Mouse (Mus musculus) gastrocnemius, postnatal 4 days (tissue): ENCODE results near the gene Wdr6. TPM values are rescaled to one million over a fixed set of nuclear protein-coding genes. Genes with fewer than 3 reads are reported as not detected.
A peak's percentile ranks its signal among the peaks of the same experiment; 100 is the strongest.
"Not testable (repeated sequence)": the region's sequence is repeated elsewhere in the genome, so short reads cannot be mapped to it uniquely, and the experiment has no call there.

Experiments
- DNase-seq, 2 experiments: peaks; one replicate each; pipeline ENCODE4 v3.0.0; 2021 to 2022; ENCODE audit warnings: low spot score in 2 of 2, mixed read lengths in 2 of 2
- long read RNA-seq, 2 experiments: library from polyadenylated mRNA; stranded (forward); transcript quantifications; one replicate each; pipeline ENCODE4 v2.0.0; 2021
- total RNA-seq, 2 experiments: library from RNA; stranded (reverse); gene quantifications; 2 replicates each; pipeline ENCODE4 v1.2.3; 2021

Gene Wdr6
- total RNA-seq: 10 to 100 TPM; 27.7 to 32.2 TPM
- long read RNA-seq, experiment 1, full-length matches to known transcripts: 21 of 35 reads
- long read RNA-seq, experiment 1, partial matches to known transcripts: 12 of 35 reads
- long read RNA-seq, experiment 1, other reads (novel, unspliced or antisense): 2 of 35 reads
- long read RNA-seq, experiment 2, full-length matches to known transcripts: 45 of 74 reads
- long read RNA-seq, experiment 2, partial matches to known transcripts: 28 of 74 reads
- long read RNA-seq, experiment 2, other reads (novel, unspliced or antisense): 1 of 74 reads

DNA sequence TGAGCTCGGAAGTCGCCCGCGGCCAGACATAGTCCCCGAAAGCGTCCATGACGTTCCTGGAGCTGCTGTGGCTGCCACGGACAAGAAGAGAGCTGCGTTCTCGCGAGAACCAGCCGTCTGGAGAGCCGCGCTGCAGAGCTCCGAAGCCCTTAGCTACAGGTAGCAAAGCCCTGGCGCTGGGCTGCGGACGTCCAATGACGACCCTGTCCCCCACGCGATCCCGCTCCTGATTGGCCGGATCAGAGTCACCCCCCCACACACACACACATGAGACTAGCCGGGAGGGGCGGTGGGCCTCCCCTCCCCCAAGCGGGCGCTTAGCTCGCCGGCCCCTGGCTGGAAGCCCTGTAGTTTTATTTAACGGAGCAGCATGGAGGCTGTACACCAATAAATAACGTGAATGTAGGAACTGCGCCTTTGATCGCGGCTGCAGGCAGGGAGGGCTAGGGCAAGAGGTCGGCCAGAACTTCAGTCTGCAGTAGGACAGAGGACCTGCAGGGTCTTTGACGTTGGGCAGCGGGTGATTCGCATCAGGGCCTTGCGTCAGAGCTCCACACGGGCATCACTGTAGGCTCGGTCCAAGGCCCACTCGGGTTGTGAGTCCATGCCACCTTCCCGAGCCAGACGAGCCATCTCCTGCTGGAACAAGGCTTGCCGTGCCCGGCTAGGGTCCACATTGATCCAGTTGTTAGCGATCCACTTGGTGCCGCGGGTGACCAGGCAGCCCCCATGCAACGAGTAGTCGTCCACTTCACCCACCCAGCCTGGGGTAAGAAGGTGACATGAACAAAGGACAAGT lies at the start of gene Wdr6:
TSS of gene Wdr6 (minus strand) at position 195 of the 799 bp plus-strand sequence.
- DNase-seq: peak; percentile 84 to 90

GRCm38 (mm10) chr9:108628141-108628540 lies 49.6 kb upstream of the Wdr6 start:
- DNase-seq: no peak

DNA sequence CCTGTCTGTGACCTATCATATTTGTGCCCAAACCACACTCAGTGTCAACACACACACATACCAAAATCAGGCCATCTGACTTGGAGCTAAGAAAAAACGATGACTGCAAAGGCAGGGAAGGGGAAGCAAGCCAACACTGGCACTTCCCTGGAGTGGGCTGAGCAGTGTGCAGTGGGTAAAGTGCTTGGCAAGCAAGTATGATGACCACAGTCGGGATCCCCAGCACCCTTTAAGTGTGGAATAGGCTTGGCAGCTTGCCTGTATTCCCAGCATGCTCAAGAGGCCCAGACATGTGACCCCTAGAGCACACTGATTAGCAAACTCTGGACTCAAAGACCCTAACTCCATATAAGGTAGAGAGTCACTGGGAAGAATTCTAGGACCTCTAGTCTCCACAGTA lies 48.0 kb upstream of the Wdr6 start:
- DNase-seq: peak in 1 of 2 experiments; percentile 12

DNA sequence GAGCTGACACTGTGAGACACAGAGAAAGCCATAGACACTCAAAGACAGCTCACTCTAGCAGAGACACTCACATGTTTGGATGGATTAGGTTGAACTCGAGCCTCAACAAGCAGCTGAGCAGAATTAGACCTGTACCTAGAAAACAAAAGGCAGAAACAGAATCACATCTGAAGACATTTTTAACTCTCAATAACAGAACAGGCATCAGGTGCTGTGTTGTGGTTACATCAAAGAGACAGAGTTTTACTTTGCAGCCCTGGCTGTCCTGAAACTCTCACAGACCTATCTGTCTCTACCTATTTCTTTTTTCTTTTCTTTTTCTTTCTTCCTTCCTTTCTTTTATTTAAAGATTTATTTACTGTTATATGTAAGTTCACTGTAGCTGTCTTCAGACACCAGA lies 38.8 kb upstream of the Wdr6 start:
- DNase-seq: no peak

- no peak for DNase-seq
Observed at GRCm38 (mm10) chr9:108611488-108611887, 32.9 kb upstream of the Wdr6 start.

DNA sequence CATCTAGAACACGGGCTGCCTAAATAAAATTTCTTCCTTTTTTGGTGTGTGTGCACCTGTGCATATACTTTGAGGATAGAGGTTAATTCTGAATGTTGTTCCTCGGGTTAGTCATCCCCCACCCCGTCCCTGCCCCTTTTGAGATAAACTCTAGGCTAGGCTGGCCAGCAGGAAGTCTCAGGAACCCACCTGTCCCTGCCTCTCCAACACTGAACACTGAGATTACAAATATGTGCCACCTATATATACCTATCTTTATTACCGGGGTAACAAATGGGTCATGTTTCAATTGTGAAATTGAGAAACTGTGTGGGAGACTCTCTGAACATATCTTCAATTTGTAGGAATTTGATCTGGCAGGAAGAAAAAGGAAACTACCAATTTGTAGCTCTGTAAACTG lies 30.4 kb upstream of the Wdr6 start:
- no peak for DNase-seq

- DNase-seq: not testable (repeated sequence)
Observed at GRCm38 (mm10) chr9:108607929-108608328, 29.4 kb upstream of the Wdr6 start.

- DNase-seq: no peak
Observed at GRCm38 (mm10) chr9:108601986-108602385, 23.4 kb upstream of the Wdr6 start.

- no peak for DNase-seq
Observed at GRCm38 (mm10) chr9:108600011-108600410, 21.5 kb upstream of the Wdr6 start.

DNA sequence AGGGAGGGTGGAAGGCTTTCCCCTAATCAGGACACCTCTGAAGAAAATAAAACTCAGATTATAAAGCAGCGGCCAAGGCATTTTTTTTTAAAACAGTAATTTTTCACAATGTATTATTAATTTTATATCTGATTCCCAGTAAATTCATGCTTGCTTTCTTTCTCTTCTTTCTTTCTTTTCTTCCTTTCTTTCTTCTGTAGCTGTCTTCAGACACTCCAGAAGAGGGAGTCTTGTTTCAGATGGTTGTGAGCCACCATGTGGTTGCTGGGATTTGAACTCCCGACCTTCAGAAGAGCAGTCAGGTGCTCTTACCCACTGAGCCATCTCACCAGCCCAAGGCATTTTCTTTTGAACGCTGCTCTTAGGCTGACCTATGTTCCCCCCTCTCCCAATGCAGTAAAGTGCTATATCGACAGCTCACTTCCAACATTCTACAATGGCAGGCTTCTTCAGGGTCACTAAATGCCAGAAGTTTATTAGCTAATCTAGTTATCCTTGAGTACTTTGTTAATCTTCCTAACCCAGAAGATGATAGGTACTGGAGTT lies 20.6 kb upstream of the Wdr6 start:
- no peak for DNase-seq

DNA sequence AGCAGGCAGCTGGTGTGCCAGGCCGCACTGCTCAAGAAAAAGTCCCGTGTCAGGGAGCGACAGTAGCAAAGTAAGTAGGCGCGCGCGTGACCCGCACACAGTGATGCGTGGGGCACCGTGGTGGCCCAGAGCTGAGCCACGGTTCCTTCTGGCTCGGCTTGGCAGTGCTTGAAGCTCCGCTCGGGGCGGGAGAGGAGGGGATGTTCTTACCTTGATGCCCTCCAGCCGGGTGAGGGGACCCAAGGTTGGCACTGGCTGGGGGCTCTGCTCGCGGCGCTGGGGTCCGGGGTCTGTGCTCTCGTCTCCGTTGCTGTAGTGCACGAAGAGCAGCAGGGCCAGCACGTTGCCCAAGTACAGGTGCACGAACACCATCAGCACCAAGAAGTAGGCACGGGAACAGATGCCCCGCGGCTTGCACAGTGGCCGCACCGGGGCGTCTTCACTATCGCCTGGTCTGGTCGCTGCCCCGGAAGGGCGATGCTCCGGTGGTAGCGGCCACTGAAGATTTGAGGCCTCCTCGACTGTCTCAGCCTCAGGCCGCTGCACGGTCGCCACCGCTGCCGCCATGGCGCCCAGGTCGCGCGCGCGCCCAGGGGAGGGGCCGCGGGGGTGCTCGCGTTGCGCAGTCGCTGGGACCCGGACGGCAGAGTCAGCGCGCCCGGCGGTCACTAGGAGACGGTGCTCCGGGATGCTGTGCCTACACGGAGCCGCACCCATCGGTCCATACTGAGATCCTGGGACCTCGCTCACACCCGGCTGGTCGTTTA lies 18.6 kb upstream of the Wdr6 start, which contains the start of gene P4htm:
TSS of gene P4htm (minus strand) at position 670 of the 767 bp plus-strand sequence.
- peak; percentile 58 to 75 for DNase-seq

- DNase-seq: no peak
Observed at GRCm38 (mm10) chr9:108594354-108594753, 15.8 kb upstream of the Wdr6 start.

GRCm38 (mm10) chr9:108591462-108591861 lies 12.9 kb upstream of the Wdr6 start:
- DNase-seq: no peak

DNA sequence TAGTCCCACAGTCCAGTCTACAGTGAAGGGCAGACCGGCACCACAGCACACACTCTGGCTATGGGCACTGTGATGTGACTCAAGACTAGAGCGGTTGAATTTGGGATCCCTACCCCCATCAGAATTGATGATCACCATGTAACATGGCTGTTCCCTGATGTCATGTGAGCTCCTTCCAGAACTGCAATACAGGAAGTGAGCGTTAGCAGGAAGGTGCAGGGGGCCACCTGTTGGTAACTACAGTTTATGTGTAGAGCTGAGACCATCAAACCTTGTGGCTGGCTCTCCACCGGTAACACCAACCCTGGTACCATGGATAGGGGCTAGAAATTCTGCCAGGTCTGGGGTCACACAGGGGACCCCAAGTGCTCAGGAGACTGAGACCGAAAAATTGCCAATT lies 10.7 kb upstream of the Wdr6 start:
- DNase-seq: no peak

DNA sequence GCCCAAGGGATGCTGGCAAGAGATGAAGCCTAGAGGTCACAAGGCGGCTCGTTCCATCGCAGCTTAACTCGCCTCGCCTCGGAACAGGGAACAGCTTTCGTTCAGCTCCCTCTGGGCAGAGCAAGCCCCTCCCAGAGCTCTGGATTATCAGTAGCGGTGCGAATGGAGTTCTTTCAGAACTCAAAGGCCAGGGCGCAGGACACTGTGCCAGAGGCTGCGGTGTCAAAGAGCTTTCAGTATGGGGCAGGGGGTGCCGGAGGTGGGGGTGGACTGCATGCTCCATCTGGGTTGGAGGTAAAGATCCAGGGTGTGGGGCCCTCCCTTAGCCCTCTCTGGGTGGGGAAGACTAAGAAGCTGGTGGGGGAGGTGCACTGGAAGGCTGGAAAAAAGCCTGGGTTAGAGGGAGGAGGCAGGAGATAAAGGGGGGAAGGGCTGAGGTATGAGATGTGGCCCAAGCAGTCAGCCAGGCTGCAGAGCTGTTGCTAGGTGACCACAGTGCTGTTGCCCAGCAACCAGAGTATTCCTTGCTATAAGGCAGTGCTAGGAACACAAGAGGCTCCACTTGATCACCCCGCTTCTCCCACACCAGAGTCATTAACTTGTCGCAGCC lies 9.1 kb upstream of the Wdr6 start:
- peak in 1 of 2 experiments; percentile 61 for DNase-seq

- DNase-seq: no peak
Observed at GRCm38 (mm10) chr9:108579344-108579690, 778 bp upstream of the Wdr6 start.

DNA sequence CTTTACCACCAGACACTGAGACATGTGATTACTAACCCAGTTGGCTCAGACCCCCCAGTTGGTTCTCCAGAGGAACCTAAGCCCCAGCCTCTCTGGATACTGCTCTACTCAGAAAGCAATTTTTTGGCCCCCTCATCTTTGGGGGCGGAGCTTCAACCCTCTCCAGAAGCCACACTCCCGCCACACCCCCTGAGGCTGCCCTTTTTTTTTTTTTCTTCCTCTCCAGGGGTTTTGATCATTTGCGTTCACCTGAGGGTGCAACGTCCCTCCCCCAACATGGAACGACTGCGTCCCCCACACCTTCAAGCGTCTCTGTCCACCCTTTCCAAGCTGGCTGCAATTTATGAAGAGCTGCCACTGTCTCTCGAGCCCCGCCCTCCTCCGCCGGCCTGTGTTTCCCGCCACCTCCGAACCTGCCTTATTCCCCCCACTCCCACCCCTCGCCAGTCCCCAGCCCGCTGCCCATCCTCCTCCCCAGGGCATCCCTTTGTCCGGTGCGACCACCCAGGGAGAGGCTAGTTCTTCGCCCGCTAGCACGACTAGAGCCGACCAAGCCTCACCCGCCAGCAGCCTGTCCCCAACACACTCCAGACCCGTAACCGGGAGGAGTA lies 500 bp downstream of the Wdr6 start:
- DNase-seq: peak; percentile 46 to 75

DNA sequence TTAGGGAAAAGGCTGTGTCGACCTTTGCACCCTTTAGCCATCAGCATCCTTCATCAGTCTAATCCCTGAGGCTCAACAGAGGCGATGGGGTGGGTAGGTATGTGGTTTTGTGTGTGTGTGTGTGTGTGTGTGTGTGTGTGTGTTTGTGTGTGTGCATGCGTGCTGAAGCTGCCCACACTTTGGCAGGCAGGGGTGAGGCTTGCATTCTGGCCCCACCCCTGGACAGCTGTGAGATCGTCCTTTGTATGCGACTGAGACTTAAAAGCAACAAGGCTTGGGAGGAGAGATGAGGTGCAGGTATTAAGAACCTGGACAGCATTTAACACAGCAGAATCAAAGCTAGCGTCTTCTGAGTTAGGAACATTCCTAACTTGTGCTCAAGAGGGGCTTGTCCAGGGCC lies 1.5 kb downstream of the Wdr6 start:
- DNase-seq: no peak

DNA sequence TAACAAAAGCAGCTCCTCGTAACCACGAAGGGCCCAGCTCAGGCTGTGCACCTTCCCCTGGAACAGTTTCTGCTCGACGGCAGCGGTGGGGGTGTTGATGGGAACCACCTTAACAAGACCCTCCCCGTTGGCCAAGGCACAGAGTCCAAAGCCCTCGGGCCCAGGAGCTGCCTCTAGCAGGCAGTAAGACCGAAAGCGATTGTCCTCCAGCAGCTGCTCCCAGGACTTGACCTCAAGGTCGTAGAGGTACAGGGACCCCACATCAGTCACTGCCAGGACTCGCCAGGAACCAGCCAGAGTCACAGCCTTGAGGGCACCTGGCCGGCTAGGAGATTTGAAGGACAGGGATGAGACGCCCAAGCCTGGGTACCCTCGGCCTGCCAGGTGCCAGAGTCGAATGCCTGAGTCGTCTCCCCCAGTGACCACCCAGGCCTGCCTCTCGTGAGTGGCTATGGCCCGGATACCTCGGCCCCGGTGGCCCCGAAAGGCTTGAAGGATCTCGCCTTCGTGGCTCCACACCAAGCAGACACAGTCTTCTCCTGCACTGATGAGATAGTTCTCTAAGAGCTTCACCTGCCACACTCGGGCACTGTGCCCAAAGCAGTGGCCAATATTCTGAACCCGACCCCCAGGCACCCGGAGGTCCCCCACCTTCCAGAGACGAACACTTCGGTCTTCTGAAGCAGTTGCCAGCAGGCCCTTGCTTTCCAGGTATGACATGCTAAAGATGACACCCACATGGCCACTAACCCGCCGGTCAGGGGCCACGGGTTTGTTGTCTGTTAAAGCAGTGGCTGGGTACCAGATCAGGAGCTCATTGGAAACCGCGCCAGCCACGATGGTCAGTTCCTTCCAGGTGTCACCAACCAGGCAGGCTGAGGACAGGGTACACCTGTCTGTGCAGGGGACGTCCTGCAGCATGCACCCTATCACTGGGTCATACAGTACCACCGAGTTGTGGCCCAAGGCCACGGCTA lies 2.9 kb downstream of the Wdr6 start:
- no peak for DNase-seq
